Mouse (Mus musculus) liver, postnatal 0 days (tissue): ENCODE data around the gene Clps.

ENCODE experiments used
- CTCF ChIP-seq: sonication (generic); IDR thresholded peaks from 2 replicates; pipeline ENCODE4 v1.5.1; 2016; ENCODE audit warnings: antibody characterized with exemption, low read depth
- EP300 ChIP-seq: IDR thresholded peaks from 2 replicates; pipeline ENCODE4 v1.6.1; 2016; ENCODE audit warnings: antibody characterized with exemption, low read depth, mild to moderate bottlenecking

DNA sequence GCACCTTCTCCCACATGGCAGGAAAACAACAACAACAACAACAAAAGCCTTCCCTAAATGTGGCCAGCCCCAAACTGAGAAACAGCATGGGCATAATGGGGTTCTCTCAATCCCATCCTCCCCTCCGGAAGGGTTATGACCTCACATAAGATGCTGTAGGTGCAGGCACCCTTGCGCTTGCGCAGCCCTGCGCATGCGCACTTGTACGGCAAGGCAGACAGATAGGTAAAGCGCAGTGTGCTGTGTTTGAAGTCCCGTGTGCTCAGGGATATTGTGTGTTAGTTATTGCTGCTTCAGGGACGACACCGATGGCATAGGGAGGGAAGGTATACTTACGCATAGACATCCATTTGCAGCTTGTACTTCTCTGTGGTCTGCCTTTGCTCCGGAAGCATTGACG is 27.2 kb downstream of the Clps start:
- TF ChIP-seq CTCF = no peak
- TF ChIP-seq EP300 = no peak
